ENCODE assay signal across 10 mouse cellular contexts in the genomic region with DNA sequence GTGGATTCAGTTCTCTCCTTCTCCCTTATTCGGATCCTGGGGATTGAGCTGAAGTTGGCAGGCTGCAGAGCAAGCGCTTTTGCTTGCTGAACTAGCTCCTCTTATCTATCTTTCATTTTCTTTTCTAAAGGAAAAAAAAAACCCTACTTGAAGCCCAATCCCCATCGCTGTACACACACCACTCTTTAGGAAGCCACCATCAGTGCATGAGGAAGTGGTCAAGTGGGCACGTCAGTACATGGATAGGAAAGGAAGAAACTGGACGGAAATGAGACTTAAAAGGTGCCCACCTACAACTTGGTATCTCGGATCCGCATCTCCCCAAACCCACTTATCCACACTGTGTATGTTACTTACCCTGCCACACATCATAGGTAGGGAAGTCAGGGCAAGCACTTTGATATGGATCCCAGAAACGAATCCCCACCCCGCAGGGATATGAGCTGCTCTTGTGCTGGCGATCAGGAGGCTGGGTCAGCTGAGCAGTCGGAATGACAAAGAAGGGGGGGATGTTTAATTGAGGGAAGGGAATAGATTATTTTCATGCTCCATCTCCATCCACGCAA.
DNase-seq lines count a peak whose midpoint lies in the region; ATAC-seq lines count a peak whose summit lies in the region.
"Had no signal": no experiment of that assay in that cellular context is flagged by ENCODE, and none has a peak within 500 bp of the region (broad histone marks: within the 10 kb centered on the region; RNA-seq: fewer than 3 reads in every experiment).

No protein-coding gene starts in this region.

- no peaks in the 10 kb centered on the region for H3K36me3 ChIP-seq in kidney, embryonic 15.5 days
- H3K36me3 ChIP-seq in embryonic facial prominence, embryonic 14.5 days (ENCODE audit: control insufficient read depth, insufficient read depth, low read length): no peaks in the 10 kb centered on the region
- H3K36me3 ChIP-seq in hindbrain, embryonic 16.5 days (ENCODE audit: control insufficient read depth, insufficient read depth, low read length): no peaks in the 10 kb centered on the region
- H3K36me3 ChIP-seq in neural tube, embryonic 12.5 days: no peaks in the 10 kb centered on the region

- H3K9me3 ChIP-seq in kidney, embryonic 15.5 days (replicated peaks): no peaks in the 10 kb centered on the region
- no peaks in the 10 kb centered on the region for H3K9me3 ChIP-seq in embryonic facial prominence, embryonic 14.5 days (ENCODE audit: control insufficient read depth, low read length)
- H3K9me3 ChIP-seq in hindbrain, embryonic 16.5 days (ENCODE audit: control insufficient read depth, low read length): no peaks in the 10 kb centered on the region
- H3K9me3 ChIP-seq in neural tube, embryonic 12.5 days: no peaks in the 10 kb centered on the region

- H3K27me3 ChIP-seq in kidney, embryonic 15.5 days: no peaks in the 10 kb centered on the region
- H3K27me3 ChIP-seq in embryonic facial prominence, embryonic 14.5 days (replicated peaks; ENCODE audit: control insufficient read depth, insufficient read depth, low read length): no peaks in the 10 kb centered on the region
- H3K27me3 ChIP-seq in hindbrain, embryonic 16.5 days (replicated peaks; ENCODE audit: control insufficient read depth, insufficient read depth, low read length): no peaks in the 10 kb centered on the region
- no peaks in the 10 kb centered on the region for H3K27me3 ChIP-seq in neural tube, embryonic 12.5 days (replicated peaks)

- H3K27ac ChIP-seq in kidney, embryonic 15.5 days: peak overlapping the region; percentile 87
- peak overlapping the region; percentile 35 for H3K27ac ChIP-seq in embryonic facial prominence, embryonic 14.5 days (replicated peaks; ENCODE audit: low read depth, low read length)
- peak overlapping the region; percentile 86 for H3K27ac ChIP-seq in hindbrain, embryonic 16.5 days (ENCODE audit: low read depth, low read length)
- H3K27ac ChIP-seq in neural tube, embryonic 12.5 days: peak overlapping the region; percentile 92

- H3K4me3 ChIP-seq in kidney, embryonic 15.5 days (replicated peaks): no peak overlapping the region
- no peak overlapping the region for H3K4me3 ChIP-seq in embryonic facial prominence, embryonic 14.5 days (ENCODE audit: low read depth, low read length)
- H3K4me3 ChIP-seq in hindbrain, embryonic 16.5 days (ENCODE audit: low read length): no peak overlapping the region
- H3K4me3 ChIP-seq in neural tube, embryonic 12.5 days: no peak overlapping the region

- no peak for DNase-seq in kidney, postnatal 36 days
- no peak for DNase-seq in embryonic facial prominence, embryonic 14.5 days (ENCODE audit: low spot score)
- no peak for DNase-seq in left cerebral cortex, adult 9 months (ENCODE audit: low spot score in 2 of 2)
- no peak for DNase-seq in cerebellum, postnatal 36 days
- DNase-seq: gastrocnemius, postnatal 10 days; thymus, postnatal 36 days had no signal

- peak; percentile 4; the same call in 1 of the 2 replicates for ATAC-seq in kidney, embryonic 15.5 days (replicated peaks; ENCODE audit: low FRiP score)
- ATAC-seq in embryonic facial prominence, embryonic 14.5 days (ENCODE audit: low read depth): no peak
- no peak; the same call in 1 of the 2 replicates for ATAC-seq in hindbrain, embryonic 16.5 days
- peak; percentile 10; the same call in 1 of the 2 replicates for ATAC-seq in neural tube, embryonic 12.5 days (ENCODE audit: low FRiP score, low read depth)
- no peak for ATAC-seq in erythroblast, adult 5-6 weeks (replicated peaks; ENCODE audit: low FRiP score, poor library complexity, severe bottlenecking)

- H3K4me2 ChIP-seq in kidney, embryonic 15.5 days: peak overlapping the region; percentile 32
- H3K4me2 ChIP-seq in embryonic facial prominence, embryonic 14.5 days (ENCODE audit: low read depth, low read length): 0 out of 2 replicates have a peak overlapping the region, but pooled peaks have one; percentile 8
- H3K4me2 ChIP-seq in hindbrain, embryonic 16.5 days (ENCODE audit: low read length): no peak overlapping the region; the same call in 1 of the 2 replicates
- H3K4me2 ChIP-seq in neural tube, embryonic 12.5 days (replicated peaks): peak overlapping the region; percentile 41

- H3K9ac ChIP-seq in kidney, embryonic 15.5 days: no peak overlapping the region
- no peak overlapping the region for H3K9ac ChIP-seq in embryonic facial prominence, embryonic 14.5 days (ENCODE audit: low read depth, low read length)
- H3K9ac ChIP-seq in hindbrain, embryonic 16.5 days (ENCODE audit: low read depth, low read length): no peak overlapping the region
- H3K9ac ChIP-seq in neural tube, embryonic 12.5 days: 0 out of 2 replicates have a peak overlapping the region, but pooled peaks have one; percentile 27

- 48% methylated on average over 12 of the region's 12 CpGs for WGBS in kidney, embryonic 15.5 days
- 54% methylated on average over 12 of the region's 12 CpGs for WGBS in embryonic facial prominence, embryonic 14.5 days
- WGBS in hindbrain, embryonic 16.5 days: 36% methylated on average over 12 of the region's 12 CpGs
- WGBS in neural tube, embryonic 12.5 days: 54% methylated on average over 12 of the region's 12 CpGs

- H3K4me1 ChIP-seq in kidney, embryonic 15.5 days: peaks cover 74% of the 10 kb centered on the region
- peaks cover 52% of the 10 kb centered on the region for H3K4me1 ChIP-seq in embryonic facial prominence, embryonic 14.5 days (ENCODE audit: control insufficient read depth, insufficient read depth, low read length)
- peaks cover 57% of the 10 kb centered on the region for H3K4me1 ChIP-seq in hindbrain, embryonic 16.5 days (ENCODE audit: control insufficient read depth, insufficient read depth, low read depth, low read length)
- peaks cover 85% of the 10 kb centered on the region for H3K4me1 ChIP-seq in neural tube, embryonic 12.5 days

Comparison
In these comparisons a context has a peak if more than half of its experiments do, and no peak if none do; other contexts are left out.
1. ATAC-seq: peak in kidney, embryonic 15.5 days (single experiment) and neural tube, embryonic 12.5 days (single experiment); none in embryonic facial prominence, embryonic 14.5 days (single experiment), hindbrain, embryonic 16.5 days (single experiment) and erythroblast, adult 5-6 weeks (single experiment).
2. H3K27ac ChIP-seq: peak in every context shown above with its lines; median percentile 92 in neural tube, embryonic 12.5 days; 87 in kidney, embryonic 15.5 days; 86 in hindbrain, embryonic 16.5 days; 35 in embryonic facial prominence, embryonic 14.5 days.